Mouse (Mus musculus) erythroid progenitor cell, adult 5-6 weeks (primary cell): ENCODE results near the gene Utrn. TPM values are rescaled to one million over a fixed set of nuclear protein-coding genes. Genes with fewer than 3 reads are reported as not detected.

ENCODE experiments used
- ATAC-seq: replicated peaks from 2 replicates; pipeline ENCODE4 v1.8.0; 2016; ENCODE audit warnings: moderate number of reproducible peaks, mild to moderate bottlenecking, moderate TSS enrichment, inconsistent platforms; ENCODE audit not compliant: poor library complexity, low FRiP score, severe bottlenecking
- total RNA-seq, 2 experiments: library from RNA; stranded (forward) in 1 of 2; stranded (reverse) in 1 of 2; fragments of 150-400 nt in 1 of 2; fragments of 186-747, 209-891 nt in 1 of 2; gene quantifications; 2 replicates each; pipeline versions ENCODE4 v1.2.3 to v1.2.4; 2015 to 2017; ENCODE audit warnings: low replicate concordance in 2 of 2

Utrn gene
- total RNA-seq, 2 experiments from 2014 or later, result 6.3 to 23.5 TPM

DNA sequence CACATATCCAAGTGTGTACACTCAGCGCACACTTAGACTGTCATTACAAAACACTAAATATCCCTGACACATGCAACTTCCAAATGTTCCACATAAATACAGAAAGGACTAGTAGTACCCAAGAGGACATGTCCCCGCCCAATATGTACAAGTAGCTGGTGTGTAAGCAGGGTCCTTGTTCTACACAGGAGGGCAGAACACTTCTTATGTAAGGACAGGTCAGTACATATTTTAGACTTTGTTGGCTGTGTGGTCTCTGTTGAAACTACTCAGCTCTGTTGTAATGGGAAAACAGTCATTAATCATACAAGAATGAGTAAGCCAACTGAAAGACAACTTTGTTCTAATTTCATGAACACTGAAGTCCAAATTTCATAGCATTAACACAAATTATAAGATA is 114.3 kb downstream of the Utrn start:
- no peak for ATAC-seq

DNA sequence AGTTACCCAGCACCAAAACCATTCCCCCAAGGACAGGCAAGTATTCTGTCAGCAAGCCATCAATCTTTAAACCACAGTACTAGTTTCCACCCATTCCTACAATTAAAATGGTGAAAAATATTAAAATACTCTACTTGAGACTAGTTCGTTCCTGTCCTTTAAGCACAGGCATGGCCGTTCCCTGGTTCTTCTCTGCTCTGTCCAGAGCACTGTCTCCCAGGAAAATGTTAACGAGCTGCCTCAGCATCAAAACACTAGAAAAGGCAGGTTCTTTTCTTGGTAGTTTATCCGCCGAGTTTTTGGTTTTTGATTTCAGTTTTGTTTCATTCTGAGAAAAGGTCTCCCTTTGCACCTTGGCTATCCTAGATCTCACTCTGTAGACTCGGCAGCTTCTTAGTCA is 115.0 kb downstream of the Utrn start:
- ATAC-seq, result no peak

DNA sequence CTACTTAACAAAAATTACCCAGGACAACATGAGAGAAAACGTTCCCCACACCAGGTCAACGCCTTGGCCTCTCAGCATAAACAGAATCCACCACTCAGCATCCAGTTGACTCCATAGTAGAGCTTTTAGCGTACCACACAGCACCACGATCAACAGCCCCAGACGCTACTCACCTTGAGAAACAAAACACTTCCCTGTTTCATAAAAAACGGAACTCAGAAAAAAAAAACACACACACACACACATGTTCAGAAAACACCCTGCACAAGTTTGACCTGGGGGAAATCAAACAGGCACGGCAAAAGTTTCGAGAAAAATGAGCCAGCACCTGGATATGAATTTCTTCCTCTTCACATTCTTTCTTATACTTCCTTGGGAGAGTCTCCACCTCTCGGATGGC is 125.4 kb downstream of the Utrn start:
- no peak for ATAC-seq

DNA sequence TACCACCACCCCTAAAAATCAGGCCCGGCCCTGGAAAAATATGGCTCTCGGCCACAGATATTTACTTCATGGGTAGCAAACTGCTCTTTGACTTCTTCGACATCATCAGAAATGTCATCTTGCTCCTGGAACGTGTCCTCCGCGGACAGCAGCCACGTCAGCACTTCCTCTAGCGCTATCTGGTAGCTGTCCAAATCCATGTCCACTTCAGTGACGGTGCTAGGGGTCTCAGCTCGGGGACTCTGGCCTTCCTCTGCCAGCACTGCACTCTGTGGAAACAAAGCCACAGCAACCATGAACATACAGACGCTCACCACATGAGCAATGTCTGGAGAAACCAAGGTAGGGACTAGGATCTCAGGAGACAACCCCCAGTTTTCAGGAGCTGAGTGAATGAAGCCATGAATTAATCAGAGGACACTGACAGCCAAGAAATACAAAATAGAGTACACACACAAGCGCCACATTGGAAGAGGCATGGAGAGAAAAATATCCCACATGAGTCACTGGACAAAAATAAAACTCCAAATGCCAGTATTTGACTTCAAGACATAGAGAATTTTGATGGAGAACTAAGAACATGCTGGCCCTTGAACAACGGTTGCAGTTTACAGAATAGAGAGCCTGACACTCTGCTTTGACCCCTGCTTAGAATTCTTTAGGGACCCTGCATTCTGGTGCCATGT is 129.7 kb downstream of the Utrn start:
- ATAC-seq, result no peak

DNA sequence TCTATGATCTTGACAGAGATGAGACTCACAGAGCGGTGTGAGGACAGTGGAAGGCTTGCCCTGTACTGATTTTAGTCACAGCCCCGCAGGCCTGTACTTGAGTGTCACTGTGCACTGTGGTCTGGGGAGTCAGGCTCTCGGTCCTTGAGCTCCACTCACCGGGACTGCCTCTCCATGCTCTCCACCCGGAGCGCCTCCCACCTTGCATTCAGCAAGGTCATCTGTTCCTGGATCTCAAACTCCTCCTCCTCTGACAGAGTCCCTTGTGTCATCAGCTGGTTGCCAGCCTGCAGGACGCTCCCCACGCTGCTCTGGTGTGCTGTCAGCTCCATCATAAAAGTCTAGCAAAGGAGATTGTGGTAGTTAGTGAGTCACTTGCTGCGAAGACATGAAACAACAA is 131.2 kb downstream of the Utrn start:
- no peak for ATAC-seq

DNA sequence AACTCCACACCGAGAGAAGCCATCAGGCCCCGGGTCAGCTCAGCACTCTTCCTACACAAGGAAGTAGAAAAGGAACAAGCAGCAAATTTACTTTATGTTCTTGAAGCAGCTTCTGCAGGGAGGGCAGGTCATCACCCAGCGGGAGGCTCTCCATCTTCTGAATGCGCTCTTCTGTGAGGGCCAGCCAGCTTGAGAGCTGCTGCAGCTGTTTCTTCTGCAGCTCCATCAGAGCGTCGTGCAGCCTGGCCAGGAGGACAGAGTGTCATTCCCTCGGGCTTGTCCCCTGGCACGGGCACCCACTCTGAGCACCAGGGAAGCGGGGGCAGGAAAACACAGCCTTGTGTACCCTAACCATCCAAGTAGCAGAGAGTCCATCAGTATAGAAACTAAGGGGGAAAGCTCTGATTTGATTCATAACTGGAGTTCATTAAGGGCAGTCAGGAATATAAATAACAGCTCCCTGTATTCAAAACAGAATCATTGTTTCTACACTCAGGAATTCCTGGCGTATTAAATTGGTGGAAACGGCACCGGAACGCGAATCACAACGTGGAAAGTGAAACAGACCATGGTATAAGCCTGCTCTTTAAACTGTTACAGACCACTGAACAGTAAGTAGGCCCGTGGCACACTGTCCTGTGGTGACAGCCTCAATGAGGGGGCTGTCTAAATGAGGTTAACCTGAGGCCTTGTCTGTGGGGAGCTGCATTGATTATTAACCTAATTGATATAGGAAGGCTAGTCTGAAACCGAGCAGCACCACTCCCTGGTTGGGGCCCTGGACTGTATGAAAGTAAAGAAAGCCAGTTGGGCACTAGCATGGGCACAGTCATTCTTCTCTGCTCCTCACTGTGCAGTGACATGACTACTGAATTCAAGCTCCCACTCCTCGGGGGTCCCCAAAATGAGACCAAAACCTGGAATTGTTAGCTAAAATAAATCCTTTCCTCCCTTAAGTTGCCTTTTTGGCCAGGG is 132.0 kb downstream of the Utrn start:
- ATAC-seq, result no peak

DNA sequence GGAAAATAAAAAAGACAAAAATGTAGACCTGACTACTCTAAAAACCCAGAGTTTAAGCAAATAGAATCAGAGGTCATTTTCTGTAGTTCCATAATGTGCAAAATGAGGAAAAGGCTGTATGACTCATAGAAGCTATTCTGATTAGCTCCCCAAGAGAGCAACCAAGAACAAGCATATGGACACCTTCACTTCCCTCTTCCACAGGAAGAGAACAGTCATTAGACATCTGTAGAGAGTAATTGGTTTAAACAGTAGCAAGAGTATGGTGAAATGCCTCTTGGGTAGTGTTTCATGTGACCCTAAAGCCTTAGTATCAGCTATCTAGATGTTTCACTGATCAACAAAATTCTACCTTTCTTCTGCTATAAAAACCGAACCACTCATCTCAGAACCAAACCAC is 133.5 kb downstream of the Utrn start:
- no peak for ATAC-seq

DNA sequence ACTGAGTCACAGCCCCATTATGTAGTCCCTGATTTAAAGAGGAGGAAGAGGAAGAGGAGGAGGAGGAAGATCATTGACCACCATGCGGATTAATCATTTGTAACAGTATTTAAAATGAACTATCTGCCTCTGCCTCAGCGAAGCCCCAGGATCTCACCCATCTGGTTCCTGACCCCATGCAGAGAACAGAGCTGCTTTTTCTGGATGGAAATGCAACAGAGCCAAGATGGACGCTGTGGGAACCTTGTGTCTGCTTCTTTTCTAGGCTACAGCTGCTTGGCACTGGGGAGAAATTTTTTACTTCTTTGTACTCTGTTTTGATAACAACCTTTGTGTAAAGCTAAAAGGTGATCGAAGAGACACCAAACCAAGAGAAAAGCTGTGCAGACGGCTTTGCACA is 137.7 kb downstream of the Utrn start:
- no peak for ATAC-seq

DNA sequence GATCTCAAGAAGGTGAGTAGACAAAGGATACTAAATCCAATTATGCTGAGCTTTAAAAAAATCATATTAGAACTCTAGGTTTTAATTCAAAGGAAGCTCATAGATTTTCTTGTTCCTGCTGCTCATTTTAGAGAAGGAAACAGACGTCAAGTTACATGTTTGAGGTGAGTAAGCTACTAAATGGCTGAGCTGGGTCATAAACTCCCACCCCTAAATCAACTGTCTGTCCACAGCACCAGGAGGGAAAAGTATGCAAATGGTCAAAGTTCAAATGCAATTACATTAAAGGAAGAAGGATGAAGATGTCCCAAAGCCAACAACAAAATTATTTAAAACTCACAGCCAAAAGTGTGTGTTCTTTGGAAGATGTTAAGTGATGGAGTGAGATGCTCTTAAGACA is 139.5 kb downstream of the Utrn start:
- no peak for ATAC-seq

DNA sequence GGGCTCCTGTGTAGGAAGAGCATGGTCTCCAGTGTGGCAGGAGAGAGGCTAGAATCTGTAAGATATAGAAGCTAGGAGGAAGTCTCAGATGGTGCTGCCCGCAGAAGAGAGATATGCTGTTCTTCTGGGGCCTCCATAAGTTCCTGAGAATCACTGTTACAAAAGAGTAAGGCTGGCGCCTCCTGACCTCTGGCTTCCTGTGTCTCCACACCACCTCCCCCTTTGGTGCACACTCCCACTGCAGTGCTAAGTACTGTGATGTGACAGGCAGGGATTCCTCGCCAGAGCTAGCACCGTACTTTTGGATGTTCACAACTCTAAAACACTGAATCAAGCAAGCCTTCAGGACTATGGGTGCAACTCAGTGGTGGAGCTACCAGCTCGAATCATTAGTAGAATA is 140.1 kb downstream of the Utrn start:
- no peak for ATAC-seq

DNA sequence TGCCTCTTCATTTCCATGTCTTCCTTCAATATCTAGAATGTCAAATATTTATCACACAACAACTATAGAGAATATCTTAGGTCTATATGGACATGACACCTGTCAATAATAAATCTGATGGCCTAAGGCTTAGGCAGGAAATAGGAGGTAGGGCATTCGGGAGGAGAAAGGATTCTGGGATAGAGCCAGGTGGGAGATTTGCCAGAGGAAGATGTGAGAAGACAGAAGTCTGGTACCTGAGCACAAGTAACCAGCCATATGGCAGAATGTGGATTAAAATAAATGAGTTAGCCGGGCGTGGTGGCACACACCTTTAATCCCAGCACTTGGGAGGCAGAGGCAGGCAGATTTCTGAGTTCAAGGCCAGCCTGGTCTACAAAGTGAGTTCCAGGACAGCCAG is 141.3 kb downstream of the Utrn start:
- no peak for ATAC-seq

DNA sequence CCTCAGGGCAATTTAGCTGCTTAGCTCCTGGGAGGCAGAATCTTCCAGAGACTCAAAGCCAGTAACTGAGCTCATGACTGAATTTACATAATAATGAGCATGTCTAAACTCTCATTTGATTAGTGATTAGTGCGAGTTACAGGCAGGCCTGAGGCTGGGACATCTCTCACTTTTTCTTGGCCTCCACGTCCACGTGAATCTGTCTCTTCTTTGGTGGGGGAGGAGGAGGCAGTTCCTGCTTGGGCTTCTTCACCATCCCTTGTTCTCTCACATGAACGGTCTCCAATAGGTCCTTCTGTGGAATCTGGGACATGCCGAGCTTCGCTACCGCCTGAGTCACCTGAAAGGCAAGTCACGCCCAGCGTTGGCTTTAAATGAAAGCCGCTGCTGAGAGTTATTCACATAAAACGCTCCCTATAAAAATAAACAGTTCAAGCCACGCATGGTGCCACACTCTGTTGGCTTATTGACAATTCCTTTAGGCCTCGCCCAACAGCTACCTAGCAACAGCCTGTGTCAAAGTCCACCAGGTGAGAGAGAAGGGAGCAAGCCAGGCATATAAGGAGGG is 143.0 kb downstream of the Utrn start:
- no peak for ATAC-seq

DNA sequence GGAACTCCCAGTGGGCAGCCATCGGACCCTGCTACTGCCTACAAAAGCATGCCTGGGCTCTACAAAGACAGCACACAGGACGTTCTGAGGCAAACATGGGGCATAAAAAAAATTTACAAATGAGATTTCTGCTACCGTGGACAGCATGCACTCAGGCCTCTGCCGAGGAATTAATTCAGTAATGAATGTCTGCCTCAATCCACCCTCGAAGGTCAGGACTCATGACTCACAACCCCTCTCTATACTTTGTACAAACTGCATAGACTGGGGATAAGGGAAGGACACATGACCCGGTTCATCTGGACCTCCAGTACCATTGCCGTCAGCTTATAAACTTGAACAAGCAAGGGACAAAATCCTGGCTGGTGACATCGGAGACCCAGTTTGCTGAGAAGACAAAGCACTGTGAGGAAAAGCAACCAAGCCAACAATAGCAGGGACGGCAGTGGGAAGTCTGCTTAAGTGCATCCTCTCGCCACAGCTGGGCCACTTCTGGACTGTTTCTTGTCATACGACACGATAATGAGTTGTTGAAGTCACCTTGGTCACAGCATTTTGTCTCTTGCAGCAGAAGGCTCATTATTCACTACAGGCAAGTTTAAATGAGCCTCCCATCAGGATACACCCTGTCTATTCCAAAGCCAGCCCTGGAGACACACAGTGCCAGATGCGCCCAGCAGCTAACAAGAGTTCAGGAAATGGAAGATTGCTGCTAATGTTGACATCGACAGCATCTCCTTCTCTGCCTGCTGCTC is 144.7 kb downstream of the Utrn start:
- no peak for ATAC-seq

DNA sequence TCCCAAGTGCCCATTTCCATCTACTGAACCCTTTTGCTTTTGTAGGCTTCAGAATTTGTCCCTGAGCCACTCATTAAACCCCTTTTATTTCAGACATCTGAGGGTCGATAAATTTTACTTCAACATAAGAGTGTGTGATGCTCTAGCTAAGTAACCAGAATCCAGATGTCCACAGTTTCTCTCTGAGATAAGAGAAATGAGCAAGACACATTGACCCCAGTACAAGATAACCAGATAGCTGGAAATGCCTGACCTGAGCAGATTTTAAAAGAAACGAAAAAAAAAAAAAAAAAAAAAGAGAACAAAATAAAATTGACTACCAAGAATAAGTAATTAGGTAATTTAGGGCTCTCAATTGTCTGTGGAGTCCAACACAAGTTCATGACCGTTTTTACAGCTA is 145.9 kb downstream of the Utrn start:
- ATAC-seq, result no peak

DNA sequence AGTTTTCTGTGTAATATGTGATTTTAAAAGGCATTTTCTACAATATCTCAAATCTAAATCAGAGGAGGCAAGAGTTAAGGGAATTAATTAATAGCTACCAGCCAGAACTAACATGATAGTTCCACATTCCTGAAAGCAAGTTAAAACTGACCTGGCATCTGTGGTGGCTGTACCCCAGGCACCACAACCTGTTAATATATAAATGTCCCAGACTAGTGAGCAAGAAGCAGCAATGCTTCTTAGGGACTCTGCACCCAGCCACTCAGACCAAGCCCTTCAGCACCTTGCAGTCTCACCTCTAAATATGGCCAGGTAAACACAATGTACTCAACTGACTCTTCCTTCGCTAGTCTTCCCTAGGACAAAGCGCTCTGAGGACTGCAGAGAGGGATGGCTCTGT is 147.1 kb downstream of the Utrn start:
- ATAC-seq, result no peak

DNA sequence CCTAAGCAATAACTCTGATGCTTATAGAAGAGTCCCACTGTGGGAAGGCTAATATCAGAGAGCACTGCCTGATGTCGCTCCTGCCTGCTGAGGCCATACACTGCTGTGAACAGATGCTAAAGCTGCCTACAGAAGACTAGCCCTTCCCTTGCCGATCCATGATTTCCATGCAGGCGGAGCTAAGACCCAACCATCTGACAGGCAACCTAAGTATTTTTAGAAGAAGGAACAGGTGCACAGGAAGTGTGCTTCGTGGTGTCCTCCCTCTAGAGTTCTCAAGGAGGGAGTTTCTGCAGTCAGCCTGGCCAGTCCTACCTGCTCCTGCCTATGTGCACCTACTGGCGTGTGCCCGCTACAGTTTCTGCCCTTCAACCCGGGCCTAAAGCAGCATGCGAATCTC is 150.8 kb downstream of the Utrn start:
- ATAC-seq, result no peak

DNA sequence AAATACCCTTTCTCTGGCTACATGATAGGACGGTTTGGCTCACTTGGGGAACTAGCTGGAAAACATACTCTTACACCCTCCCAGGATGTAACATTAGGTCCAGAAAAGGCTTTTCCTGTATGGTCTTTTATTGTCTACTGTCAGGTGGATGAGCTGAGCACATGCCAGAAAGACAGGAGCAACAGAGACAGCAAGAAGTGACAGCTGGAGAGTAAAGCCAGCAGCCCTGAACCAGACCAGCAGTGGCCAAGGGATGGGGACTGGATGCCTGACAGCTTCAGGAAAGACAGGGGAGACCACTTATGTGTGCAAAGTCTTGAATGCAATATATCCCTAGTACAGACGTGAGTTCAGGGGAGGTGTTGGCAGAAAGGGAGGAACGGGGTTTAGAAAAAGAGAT is 151.8 kb downstream of the Utrn start:
- ATAC-seq, result no peak

DNA sequence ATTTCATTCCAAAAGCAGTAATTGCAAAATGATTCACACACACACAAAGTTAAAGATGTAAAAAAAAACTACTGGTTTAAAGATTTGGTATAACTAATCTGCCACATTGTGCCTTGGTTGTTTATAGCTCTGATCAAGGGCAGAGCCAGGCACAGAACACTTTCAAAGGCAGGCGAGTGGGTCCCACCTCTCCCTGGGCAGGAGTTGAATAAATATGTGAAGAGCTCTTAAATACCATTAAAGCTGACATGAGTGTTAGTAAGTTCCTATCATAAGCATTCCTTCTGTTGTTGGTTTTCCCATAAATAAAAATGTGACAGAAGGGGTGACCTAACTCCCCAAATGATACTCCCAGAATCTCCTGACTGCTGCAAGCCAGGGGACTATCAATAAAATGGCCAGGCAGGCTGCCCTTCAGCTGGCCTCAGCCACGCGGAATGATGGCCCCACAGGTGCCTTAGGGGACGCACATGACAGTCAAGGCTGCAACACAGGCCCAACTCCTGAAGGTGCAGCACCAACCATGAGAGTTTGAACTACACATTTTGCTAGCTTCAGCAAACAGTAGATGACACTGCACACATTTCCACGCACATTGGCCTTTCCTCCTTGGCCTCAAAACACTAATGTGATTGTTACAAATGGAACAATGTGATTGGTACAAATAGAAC is 152.4 kb downstream of the Utrn start:
- ATAC-seq, result no peak

DNA sequence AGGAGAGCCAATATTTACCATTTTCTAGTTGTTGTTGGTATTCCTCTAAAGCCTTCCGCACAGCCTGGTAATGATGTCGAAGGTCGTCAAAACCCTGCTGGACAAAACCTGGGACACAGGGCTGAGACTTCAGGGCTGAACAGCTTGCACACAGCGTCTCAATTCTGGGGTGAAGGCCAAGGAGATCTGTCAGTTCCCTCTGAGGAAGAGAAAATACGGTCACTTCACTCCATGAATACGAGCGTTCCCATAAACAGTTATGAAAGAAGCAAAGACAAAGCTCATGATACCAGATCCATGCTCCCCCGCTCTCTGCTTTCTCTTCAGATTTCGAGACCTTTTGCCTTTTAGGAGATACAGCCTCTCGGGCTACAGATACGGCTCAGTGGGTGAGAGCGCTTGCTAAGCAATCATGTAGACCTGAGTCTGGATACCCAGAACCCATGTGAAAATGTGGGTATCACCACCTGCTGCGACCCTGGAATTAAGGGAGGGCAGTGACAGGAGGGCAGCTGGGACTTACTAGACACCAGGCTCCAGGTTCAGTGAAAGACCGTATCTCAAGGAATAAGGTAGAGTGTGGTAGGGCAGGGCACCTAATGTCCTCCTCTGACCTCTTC is 155.8 kb downstream of the Utrn start:
- no peak for ATAC-seq
